Mouse (Mus musculus): ENCODE measurements around the gene Adamts3. TPM values are rescaled to one million over a fixed set of nuclear protein-coding genes. Genes with fewer than 3 reads are reported as not detected.

The Adamts3 gene
- total and polyA plus RNA-seq, 3 experiments = 11.4 to 15.7 TPM; not detected in 1

- Histone ChIP-seq H3K9ac (ENCODE audit: control insufficient read depth, low read depth, low read length, poor library complexity, severe bottlenecking) (no peak overlapping the region), H3K36me3 (ENCODE audit: control insufficient read depth in 1 of 2, insufficient read depth in 2 of 2, low read length in 2 of 2) (peaks cover 0 to 38% of the 10 kb centered on the region in 2 experiments; a peak in 2 of 4 replicates), H3K9me3 (replicated peaks; ENCODE audit: insufficient read depth, low read length) (no peaks in the 10 kb centered on the region), H3K27ac (ENCODE audit: control insufficient read depth, low read depth, low read length) (no peak overlapping the region), H3K79me2 (ENCODE audit: control insufficient read depth, insufficient read depth, low read length, poor library complexity) (no peaks in the 10 kb centered on the region), H3K4me1 (ENCODE audit: control insufficient read depth in 1 of 2, insufficient read depth in 2 of 2, low read length in 2 of 2) (peaks cover 15 to 20% of the 10 kb centered on the region in 2 experiments), H3K27me3 (ENCODE audit: control insufficient read depth in 1 of 2, insufficient read depth in 2 of 2, low read length in 2 of 2) (no peaks in the 10 kb centered on the region), H3K4me3 (ENCODE audit: control insufficient read depth in 1 of 2, insufficient read depth in 1 of 2, low read depth in 2 of 2, low read length in 2 of 2) (no peak overlapping the region)
- peak; percentile 68 for TF ChIP-seq ZNF384 (IDR thresholded peaks at IDR 0.05; ENCODE audit: low read depth, low read length)
- no peak for TF ChIP-seq ZC3H11A (IDR thresholded peaks at IDR 0.05; ENCODE audit: low read depth, low read length)
- TF ChIP-seq RCOR1 (IDR thresholded peaks at IDR 0.05; ENCODE audit: low read depth, low read length) = 0 out of 2 replicates have a peak, but pooled peaks have one; percentile 19
- TF ChIP-seq EP300 (IDR thresholded peaks at IDR 0.05; ENCODE audit: low read depth in 1 of 2, low read length in 2 of 2) = peak; percentile 24 to 64; a peak in 3 of 4 replicates
- DNase-seq (ENCODE audit: low read depth, low spot score) = peak; percentile 55
Observed at GRCm38 (mm10) chr5:89745112-89745511, 138.0 kb downstream of the Adamts3 start.

GRCm38 (mm10) chr5:89734759-89735158, 148.4 kb downstream of the Adamts3 start:
- no peaks in the 10 kb centered on the region for H3K9me3 ChIP-seq (replicated peaks; ENCODE audit: insufficient read depth, low read length)
- peaks cover 0 to 2% of the 10 kb centered on the region in 2 experiments; a peak in 2 of 4 replicates for H3K4me1 ChIP-seq (ENCODE audit: control insufficient read depth in 1 of 2, insufficient read depth in 2 of 2, low read length in 2 of 2)
- H3K27ac ChIP-seq (ENCODE audit: control insufficient read depth, low read depth, low read length) = no peak overlapping the region
- no peak for DNase-seq (ENCODE audit: low read depth, low spot score)
- H3K27me3 ChIP-seq (ENCODE audit: control insufficient read depth in 1 of 2, insufficient read depth in 2 of 2, low read length in 2 of 2) = no peaks in the 10 kb centered on the region
- H3K79me2 ChIP-seq (ENCODE audit: control insufficient read depth, insufficient read depth, low read length, poor library complexity) = no peaks in the 10 kb centered on the region
- H3K9ac ChIP-seq (ENCODE audit: control insufficient read depth, low read depth, low read length, poor library complexity, severe bottlenecking) = no peak overlapping the region
- no peak for TF ChIP-seq SIN3A (IDR thresholded peaks at IDR 0.05; ENCODE audit: low read length)
- no peak overlapping the region for H3K4me3 ChIP-seq (ENCODE audit: control insufficient read depth in 1 of 2, insufficient read depth in 1 of 2, low read depth in 2 of 2, low read length in 2 of 2)
- H3K36me3 ChIP-seq (ENCODE audit: control insufficient read depth in 1 of 2, insufficient read depth in 2 of 2, low read length in 2 of 2) = peaks cover 0 to 9% of the 10 kb centered on the region in 2 experiments; a peak in 2 of 4 replicates

GRCm38 (mm10) chr5:89730411-89730810, 152.7 kb downstream of the Adamts3 start:
- Histone ChIP-seq H3K4me1 (ENCODE audit: control insufficient read depth in 1 of 2, insufficient read depth in 2 of 2, low read length in 2 of 2) (peaks cover 0 to 2% of the 10 kb centered on the region in 2 experiments; a peak in 2 of 4 replicates), H3K79me2 (ENCODE audit: control insufficient read depth, insufficient read depth, low read length, poor library complexity) (no peaks in the 10 kb centered on the region), H3K27ac (ENCODE audit: control insufficient read depth, low read depth, low read length) (no peak overlapping the region), H3K4me3 (ENCODE audit: control insufficient read depth in 1 of 2, insufficient read depth in 1 of 2, low read depth in 2 of 2, low read length in 2 of 2) (no peak overlapping the region), H3K9me3 (replicated peaks; ENCODE audit: insufficient read depth, low read length) (no peaks in the 10 kb centered on the region), H3K27me3 (ENCODE audit: control insufficient read depth in 1 of 2, insufficient read depth in 2 of 2, low read length in 2 of 2) (no peaks in the 10 kb centered on the region), H3K36me3 (ENCODE audit: control insufficient read depth in 1 of 2, insufficient read depth in 2 of 2, low read length in 2 of 2) (peaks cover 0 to 7% of the 10 kb centered on the region in 2 experiments; a peak in 2 of 4 replicates), H3K9ac (ENCODE audit: control insufficient read depth, low read depth, low read length, poor library complexity, severe bottlenecking) (no peak overlapping the region)
- TF ChIP-seq MAX (IDR thresholded peaks at IDR 0.05; ENCODE audit: low read length) = no peak
- no peak for TF ChIP-seq POLR2AphosphoS5 (IDR thresholded peaks at IDR 0.05; ENCODE audit: borderline replicate concordance, low read depth, low read length)
- TF ChIP-seq MAZ (IDR thresholded peaks at IDR 0.05; ENCODE audit: low read depth, low read length) = no peak
- no peak for TF ChIP-seq NRF1 (IDR thresholded peaks at IDR 0.05; ENCODE audit: insufficient read depth, low read depth, low read length, poor library complexity, severe bottlenecking)
- no peak for TF ChIP-seq UBTF (IDR thresholded peaks at IDR 0.05; ENCODE audit: borderline replicate concordance, insufficient read depth, low read depth, low read length)
- no peak for DNase-seq (ENCODE audit: low read depth, low spot score)

Data from MEL (cell line).